ENCODE assay signal across 32 mouse cellular contexts in genomic region chr17:37009460-37010042, GRCm38 (mm10). TPM values are rescaled to one million over a fixed set of nuclear protein-coding genes. Genes with fewer than 3 reads are reported as not detected.
DNase-seq lines count a peak whose midpoint lies in the region; ATAC-seq and TF ChIP-seq lines count a peak whose summit lies in the region.
"Had no signal": no experiment of that assay in that cellular context is flagged by ENCODE, and none has a peak within 500 bp of the region (broad histone marks: within the 10 kb centered on the region; RNA-seq: fewer than 3 reads in every experiment).

No protein-coding gene starts in this region.

- peak; percentile 32 for DNase-seq in CD4-positive helper T cell, adult 2 months (ENCODE audit: low read depth, low spot score)
- no peak for DNase-seq in heart, adult 2 months
- DNase-seq: adrenal gland, postnatal 25 days; B cell, adult 2 months; cerebellum, postnatal 10 days; gastrocnemius, postnatal 14 days; heart, adult 18-20 months; heart, postnatal 14 days; kidney, adult 9 months; kidney, postnatal 25 days; lung, embryonic 14.5 days; lung, postnatal 36 days had no signal

- no peaks in the 10 kb centered on the region for H3K79me2 ChIP-seq in heart, adult 2 months (replicated peaks; ENCODE audit: control insufficient read depth, insufficient read depth, low read length)

- peak; percentile 91 for ATAC-seq in common myeloid progenitor, adult 5-6 weeks (replicated peaks; ENCODE audit: low read depth, poor library complexity, severe bottlenecking)
- peak; percentile 95 for ATAC-seq in megakaryocyte progenitor cell, adult 5-6 weeks (replicated peaks; ENCODE audit: poor library complexity)
- no peak for ATAC-seq in monocyte, adult 5-6 weeks (replicated peaks; ENCODE audit: insufficient number of reproducible peaks, low FRiP score, low TSS enrichment, poor library complexity, severe bottlenecking)
- no peak for ATAC-seq in midbrain, embryonic 16.5 days
- ATAC-seq: forebrain, embryonic 16.5 days; intestine, embryonic 15.5 days; liver, embryonic 12.5 days; Patski had no signal

- TF ChIP-seq CTCF in ES-Bruce4 (IDR thresholded peaks at IDR 0.05; ENCODE audit: low read depth, low read length) = no peak
- no peak for TF ChIP-seq CTCF in heart, adult 2 months (IDR thresholded peaks at IDR 0.05)

- no peaks in the 10 kb centered on the region for H3K4me1 ChIP-seq in ES-Bruce4 (ENCODE audit: control insufficient read depth, insufficient read depth, low read length)
- H3K4me1 ChIP-seq in midbrain, embryonic 16.5 days (ENCODE audit: control insufficient read depth, insufficient read depth, low read length) = peaks cover 21% of the 10 kb centered on the region
- no peaks in the 10 kb centered on the region for H3K4me1 ChIP-seq in heart, adult 2 months (ENCODE audit: control insufficient read depth, insufficient read depth, low read length)
- H3K4me1 ChIP-seq: forebrain, embryonic 10.5 days; heart, embryonic 13.5 days; intestine, embryonic 15.5 days; limb, embryonic 12.5 days; liver, embryonic 12.5 days; stomach, embryonic 15.5 days had no signal

- TF ChIP-seq POLR2A in ES-Bruce4 (IDR thresholded peaks at IDR 0.05; ENCODE audit: insufficient read depth, low read length) = no peak
- no peak for TF ChIP-seq POLR2A in heart, adult 2 months (IDR thresholded peaks at IDR 0.05; ENCODE audit: insufficient read depth, low read depth, low read length)

- H3K4me3 ChIP-seq in ES-Bruce4 (ENCODE audit: low read depth, low read length) = no peak overlapping the region
- no peak overlapping the region for H3K4me3 ChIP-seq in midbrain, embryonic 16.5 days (ENCODE audit: low read depth, low read length)
- no peak overlapping the region for H3K4me3 ChIP-seq in heart, adult 2 months
- H3K4me3 ChIP-seq: forebrain, embryonic 10.5 days; heart, embryonic 13.5 days; intestine, embryonic 15.5 days; limb, embryonic 12.5 days; liver, embryonic 12.5 days; stomach, embryonic 15.5 days had no signal

- no peak overlapping the region for H3K9ac ChIP-seq in ES-Bruce4 (ENCODE audit: low read depth, poor library complexity, severe bottlenecking)
- no peak overlapping the region for H3K9ac ChIP-seq in midbrain, embryonic 16.5 days (ENCODE audit: low read depth, low read length)
- no peak overlapping the region for H3K9ac ChIP-seq in heart, adult 2 months (ENCODE audit: low read depth, low read length)
- H3K9ac ChIP-seq: heart, embryonic 13.5 days; hindbrain, embryonic 14.5 days; intestine, embryonic 15.5 days; limb, embryonic 12.5 days; liver, embryonic 12.5 days; lung, embryonic 14.5 days; stomach, embryonic 15.5 days had no signal

- 96% methylated on average over 17 of the region's 17 CpGs for WGBS in midbrain, embryonic 16.5 days
- 93% methylated on average over 17 of the region's 17 CpGs for WGBS in heart, adult 2 months

- H3K9me3 ChIP-seq in ES-Bruce4 (replicated peaks; ENCODE audit: control insufficient read depth, insufficient read depth, low read length, poor library complexity, severe bottlenecking) = no peaks in the 10 kb centered on the region
- no peaks in the 10 kb centered on the region for H3K9me3 ChIP-seq in midbrain, embryonic 16.5 days (replicated peaks; ENCODE audit: control insufficient read depth, low read length, poor library complexity, severe bottlenecking)
- H3K9me3 ChIP-seq: forebrain, embryonic 10.5 days; G1E; heart, embryonic 13.5 days; intestine, embryonic 15.5 days; limb, embryonic 12.5 days; liver, embryonic 12.5 days; stomach, embryonic 15.5 days had no signal

- peaks cover 66% of the 10 kb centered on the region for H3K36me3 ChIP-seq in ES-Bruce4 (ENCODE audit: control insufficient read depth, insufficient read depth, low read length, poor library complexity, severe bottlenecking)
- H3K36me3 ChIP-seq in midbrain, embryonic 16.5 days (ENCODE audit: control insufficient read depth, insufficient read depth, low read length) = peaks cover 51% of the 10 kb centered on the region
- no peaks in the 10 kb centered on the region for H3K36me3 ChIP-seq in heart, adult 2 months (ENCODE audit: control insufficient read depth, insufficient read depth, low read length)
- H3K36me3 ChIP-seq: G1E had no signal

- intact Hi-C loops in heart, adult 2 months (cut with DNase I) = no loop called here

- H3K4me2 ChIP-seq in midbrain, embryonic 16.5 days (ENCODE audit: low read length) = no peak overlapping the region
- H3K4me2 ChIP-seq: heart, embryonic 13.5 days; hindbrain, embryonic 14.5 days; intestine, embryonic 15.5 days; limb, embryonic 12.5 days; liver, embryonic 12.5 days; lung, embryonic 14.5 days; midbrain, embryonic 11.5 days; stomach, embryonic 15.5 days had no signal

- H3K27me3 ChIP-seq in ES-Bruce4 (ENCODE audit: control insufficient read depth, insufficient read depth, low read length, poor library complexity, severe bottlenecking) = no peaks in the 10 kb centered on the region
- H3K27me3 ChIP-seq in midbrain, embryonic 16.5 days (ENCODE audit: control insufficient read depth, insufficient read depth, low read depth, low read length) = no peaks in the 10 kb centered on the region
- no peaks in the 10 kb centered on the region for H3K27me3 ChIP-seq in heart, adult 2 months (ENCODE audit: control insufficient read depth, insufficient read depth, low read length)
- H3K27me3 ChIP-seq: heart, embryonic 13.5 days; intestine, embryonic 15.5 days; limb, embryonic 12.5 days; liver, embryonic 12.5 days; Patski; stomach, embryonic 15.5 days had no signal

- TF ChIP-seq EP300 in ES-Bruce4 (IDR thresholded peaks at IDR 0.05; ENCODE audit: insufficient read depth, low read depth, low read length) = no peak
- no peak for TF ChIP-seq EP300 in heart, adult 2 months (IDR thresholded peaks at IDR 0.05; ENCODE audit: insufficient read depth, low read depth, low read length)

- peak overlapping the region; percentile 1 for H3K27ac ChIP-seq in ES-Bruce4 (ENCODE audit: insufficient read depth, low read length)
- no peak overlapping the region for H3K27ac ChIP-seq in midbrain, embryonic 16.5 days (ENCODE audit: low read length)
- no peak overlapping the region for H3K27ac ChIP-seq in heart, adult 2 months
- H3K27ac ChIP-seq: forebrain, embryonic 10.5 days; heart, embryonic 13.5 days; hindbrain, embryonic 14.5 days; intestine, embryonic 15.5 days; limb, embryonic 12.5 days; liver, embryonic 12.5 days; stomach, embryonic 15.5 days had no signal

RNA-seq across cellular contexts. Expression of gene Zfp57, which starts 8.6 kb away (rescaled TPM):
- 223 and 254 TPM in 2 replicates for polyA plus RNA-seq in ES-Bruce4 (2011; ENCODE audit: insufficient read depth, insufficient read length, low read depth, missing spikeins)
- total RNA-seq in common myeloid progenitor, adult 5-6 weeks (2017) = 1.1 and 2.9 TPM in 2 replicates
- 0.22 TPM in 1 of 2 replicates, not detected in the other for total RNA-seq in megakaryocyte progenitor cell, adult 5-6 weeks (2015)
- total RNA-seq in megakaryocyte progenitor cell, adult 5-6 weeks (2017) = 0.25 TPM in 1 of 2 replicates, not detected in the other
- total RNA-seq in monocyte, adult 5-6 weeks (2017) = 0.64 to 3.4 TPM in 2 of 3 replicates, not detected in the other
- 280 and 312 TPM in 2 replicates for polyA plus RNA-seq in midbrain, embryonic 16.5 days (2015; fragmentation: Nextera tagmentation; extraction: Ambion mirVana)
- 1 to 10 TPM in 1 of 2 experiments, under 1 TPM in 1; 0.94 to 1.4 TPM for total RNA-seq in heart, adult 2 months (2021)
- polyA plus RNA-seq in heart, adult 2 months (2012; rRNA removed) = 2.3 and 4.3 TPM in 2 replicates
- total RNA-seq: neutrophil, adult 5-6 weeks had no signal
- polyA plus RNA-seq: G1E had no signal

RNA-seq across cellular contexts. Expression of gene Mog, which starts 13.6 kb away (rescaled TPM):
- polyA plus RNA-seq in ES-Bruce4 (2011; ENCODE audit: insufficient read depth, insufficient read length, low read depth, missing spikeins) = not detected in 2 replicates
- not detected in 2 replicates for total RNA-seq in common myeloid progenitor, adult 5-6 weeks (2017)
- not detected in 2 replicates for total RNA-seq in megakaryocyte progenitor cell, adult 5-6 weeks (2015)
- total RNA-seq in megakaryocyte progenitor cell, adult 5-6 weeks (2017) = not detected in 2 replicates
- not detected in 3 replicates for total RNA-seq in monocyte, adult 5-6 weeks (2017)
- 2.0 and 3.2 TPM in 2 replicates for polyA plus RNA-seq in midbrain, embryonic 16.5 days (2015; fragmentation: Nextera tagmentation; extraction: Ambion mirVana)
- not detected for total RNA-seq in heart, adult 2 months (2021)
- polyA plus RNA-seq in heart, adult 2 months (2012; rRNA removed) = 0.09 TPM in 1 of 2 replicates, not detected in the other
- total RNA-seq: adrenal gland, postnatal 25 days; gastrocnemius, postnatal 14 days; heart, adult 18-20 months; heart, postnatal 14 days; neutrophil, adult 5-6 weeks had no signal
- polyA plus RNA-seq: brain, embryonic 14.5 days; G1E; heart, embryonic 13.5 days; limb, embryonic 12.5 days; liver, embryonic 12.5 days had no signal

RNA-seq across cellular contexts. Expression of gene H2-M5, which starts 20.2 kb away (rescaled TPM):
- 12.6 and 13.2 TPM in 2 replicates for polyA plus RNA-seq in ES-Bruce4 (2011; ENCODE audit: insufficient read depth, insufficient read length, low read depth, missing spikeins)
- total RNA-seq in common myeloid progenitor, adult 5-6 weeks (2017) = not detected in 2 replicates
- not detected in 2 replicates for total RNA-seq in megakaryocyte progenitor cell, adult 5-6 weeks (2015)
- not detected in 2 replicates for total RNA-seq in megakaryocyte progenitor cell, adult 5-6 weeks (2017)
- total RNA-seq in monocyte, adult 5-6 weeks (2017) = not detected in 3 replicates
- polyA plus RNA-seq in midbrain, embryonic 16.5 days (2015; fragmentation: Nextera tagmentation; extraction: Ambion mirVana) = 2.9 and 3.4 TPM in 2 replicates
- total RNA-seq in heart, adult 2 months (2021) = under 1 TPM; 0.41 to 0.63 TPM
- polyA plus RNA-seq in heart, adult 2 months (2012; rRNA removed) = 0.14 and 0.35 TPM in 2 replicates
- total RNA-seq: adrenal gland, postnatal 25 days; gastrocnemius, postnatal 14 days; heart, adult 18-20 months; neutrophil, adult 5-6 weeks had no signal
- polyA plus RNA-seq: G1E had no signal

RNA-seq across cellular contexts. Expression of gene 2410137M14Rik, which starts 28.5 kb away (rescaled TPM):
- 2.9 and 4.7 TPM in 2 replicates for polyA plus RNA-seq in ES-Bruce4 (2011; ENCODE audit: insufficient read depth, insufficient read length, low read depth, missing spikeins)
- total RNA-seq in common myeloid progenitor, adult 5-6 weeks (2017) = not detected in 2 replicates
- not detected in 2 replicates for total RNA-seq in megakaryocyte progenitor cell, adult 5-6 weeks (2015)
- total RNA-seq in megakaryocyte progenitor cell, adult 5-6 weeks (2017) = not detected in 2 replicates
- not detected in 3 replicates for total RNA-seq in monocyte, adult 5-6 weeks (2017)
- 0.42 and 0.44 TPM in 2 replicates for polyA plus RNA-seq in midbrain, embryonic 16.5 days (2015; fragmentation: Nextera tagmentation; extraction: Ambion mirVana)
- total RNA-seq in heart, adult 2 months (2021) = under 1 TPM; 0.27 to 0.63 TPM
- 0.41 and 0.61 TPM in 2 replicates for polyA plus RNA-seq in heart, adult 2 months (2012; rRNA removed)
- total RNA-seq: adrenal gland, postnatal 25 days; heart, postnatal 14 days; left cerebral cortex, postnatal 14 days had no signal
- polyA plus RNA-seq: embryonic facial prominence, embryonic 11.5 days; forebrain, embryonic 10.5 days; G1E; heart, embryonic 13.5 days; intestine, embryonic 15.5 days; limb, embryonic 12.5 days; liver, embryonic 12.5 days; lung, embryonic 14.5 days; midbrain, embryonic 11.5 days; Patski; stomach, embryonic 15.5 days had no signal

RNA-seq across cellular contexts. Expression of gene Gabbr1, which starts 36.2 kb away (rescaled TPM):
- 163 and 180 TPM in 2 replicates for polyA plus RNA-seq in ES-Bruce4 (2011; ENCODE audit: insufficient read depth, insufficient read length, low read depth, missing spikeins)
- total RNA-seq in common myeloid progenitor, adult 5-6 weeks (2017) = 1.3 and 3.5 TPM in 2 replicates
- total RNA-seq in megakaryocyte progenitor cell, adult 5-6 weeks (2015) = 2.6 and 4.3 TPM in 2 replicates
- total RNA-seq in megakaryocyte progenitor cell, adult 5-6 weeks (2017) = 0.25 and 0.91 TPM in 2 replicates
- total RNA-seq in monocyte, adult 5-6 weeks (2017) = 20.1 to 24.2 TPM (median 24.1 TPM) in 3 replicates
- 81.7 and 94.9 TPM in 2 replicates for polyA plus RNA-seq in midbrain, embryonic 16.5 days (2015; fragmentation: Nextera tagmentation; extraction: Ambion mirVana)
- total RNA-seq in heart, adult 2 months (2021) = 1 to 10 TPM; 6.5 to 6.7 TPM
- polyA plus RNA-seq in heart, adult 2 months (2012; rRNA removed) = 15.5 and 17.4 TPM in 2 replicates

Comparison
In these comparisons a context has a peak if more than half of its experiments do, and no peak if none do; other contexts are left out.
1. ATAC-seq: peak in common myeloid progenitor, adult 5-6 weeks (single experiment) and megakaryocyte progenitor cell, adult 5-6 weeks (single experiment); none in monocyte, adult 5-6 weeks (single experiment) and midbrain, embryonic 16.5 days (single experiment).